Mouse (Mus musculus): ENCODE results near the gene Dnm3.

GRCm38 (mm10) chr1:162213066-162213465 lies 264.8 kb downstream of the Dnm3 start:
- TF ChIP-seq CHD2 (IDR thresholded peaks at IDR 0.05; ENCODE audit: low read depth, low read length), result no peak
- TF ChIP-seq ZC3H11A (IDR thresholded peaks at IDR 0.05; ENCODE audit: borderline replicate concordance, low read depth, low read length), result no peak
- TF ChIP-seq ZNF384 (IDR thresholded peaks at IDR 0.05; ENCODE audit: low read depth, low read length), result no peak

Measured in ES-E14 (cell line).